Mouse (Mus musculus) liver, postnatal 0 days (tissue): Measurements from ENCODE around the gene Ppp1r16b.

ENCODE experiments used
- CTCF ChIP-seq: sonication (generic); IDR thresholded peaks from 2 replicates; pipeline ENCODE4 v1.5.1; 2016; ENCODE audit warnings: antibody characterized with exemption, low read depth
- EP300 ChIP-seq: IDR thresholded peaks from 2 replicates; pipeline ENCODE4 v1.6.1; 2016; ENCODE audit warnings: antibody characterized with exemption, low read depth, mild to moderate bottlenecking

GRCm38 (mm10) chr2:158673493-158673892 lies 8.3 kb downstream of the Ppp1r16b start:
- TF ChIP-seq CTCF (no peak), EP300 (no peak)
